Mouse (Mus musculus) embryonic facial prominence, embryonic 11.5 days (tissue): Measurements from ENCODE around the gene Vps72. TPM values are rescaled to one million over a fixed set of nuclear protein-coding genes. Genes with fewer than 3 reads are reported as not detected.
A peak's percentile ranks its signal among the peaks of the same experiment; 100 is the strongest.

ENCODE experiments used
- ATAC-seq: fragments of 200-750 bp; cut with Nextera tagmentation; replicated peaks from 2 replicates; pipeline ENCODE4 v1.8.0; 2017; ENCODE audit warnings: low read depth; ENCODE audit not compliant: insufficient number of reproducible peaks, low FRiP score, low TSS enrichment
- DNase-seq: peaks from one replicate; pipeline ENCODE4 v3.0.0-alpha.2; 2015; ENCODE audit warnings: low spot score
- H3K27ac ChIP-seq: fragments of 300-500 bp; sonication (generic); replicated peaks from 2 replicates; pipeline ENCODE4 v1.5.1; 2014; ENCODE audit warnings: mild to moderate bottlenecking, low read depth, low read length, control low read depth
- H3K27me3 ChIP-seq: fragments of 300-500 bp; sonication (generic); 2 replicates; pipeline ENCODE4 v1.6.1; 2014; ENCODE audit warnings: mild to moderate bottlenecking, low read length, moderate library complexity, mixed read lengths; ENCODE audit not compliant: control insufficient read depth, insufficient read depth
- H3K36me3 ChIP-seq: fragments of 300-500 bp; sonication (generic); replicated peaks from 2 replicates; pipeline ENCODE4 v1.6.1; 2014; ENCODE audit warnings: low read depth, mild to moderate bottlenecking, low read length, moderate library complexity, mixed read lengths; ENCODE audit not compliant: control insufficient read depth, insufficient read depth
- H3K4me1 ChIP-seq: fragments of 300-500 bp; sonication (generic); 2 replicates; pipeline ENCODE4 v1.6.1; 2014; ENCODE audit warnings: low read length, mixed read lengths; ENCODE audit not compliant: control insufficient read depth, insufficient read depth
- H3K4me2 ChIP-seq: fragments of 300-500 bp; sonication (generic); 2 replicates; pipeline ENCODE4 v1.6.1; 2014; ENCODE audit warnings: low read depth, mild to moderate bottlenecking, control low read depth, low read length, moderate library complexity
- H3K4me3 ChIP-seq: fragments of 300-500 bp; sonication (generic); 2 replicates; pipeline ENCODE4 v1.5.1; 2014; ENCODE audit warnings: low read depth, low read length, control low read depth
- H3K9ac ChIP-seq: fragments of 300-500 bp; sonication (generic); replicated peaks from 2 replicates; pipeline ENCODE4 v1.6.1; 2014; ENCODE audit warnings: mild to moderate bottlenecking, control low read depth, low read length
- H3K9me3 ChIP-seq: fragments of 300-500 bp; sonication (generic); replicated peaks from 2 replicates; pipeline ENCODE4 v1.6.1; 2016; ENCODE audit warnings: mild to moderate bottlenecking, low read length, inconsistent platforms, mixed read lengths; ENCODE audit not compliant: control insufficient read depth
- WGBS: fragments of 180-500 bp; shearing (Covaris S2); extraction: QIAGEN DNeasy Blood & Tissue Kit; methylation state at CpG from one replicate; pipeline ENCODE4 v1.1.7; 2014; 5-methylcytosine and 5-hydroxymethylcytosine counted together
- polyA plus RNA-seq: library from polyadenylated mRNA; unstranded; fragments of >200 nt; fragmentation: Nextera tagmentation; extraction: Ambion mirVana; gene quantifications from 2 replicates; pipeline ENCODE4 v1.2.1, GENCODE M21; 2014

The Vps72 gene
- polyA plus RNA-seq, 1 experiment from 2014 or later, result 229 TPM

DNA sequence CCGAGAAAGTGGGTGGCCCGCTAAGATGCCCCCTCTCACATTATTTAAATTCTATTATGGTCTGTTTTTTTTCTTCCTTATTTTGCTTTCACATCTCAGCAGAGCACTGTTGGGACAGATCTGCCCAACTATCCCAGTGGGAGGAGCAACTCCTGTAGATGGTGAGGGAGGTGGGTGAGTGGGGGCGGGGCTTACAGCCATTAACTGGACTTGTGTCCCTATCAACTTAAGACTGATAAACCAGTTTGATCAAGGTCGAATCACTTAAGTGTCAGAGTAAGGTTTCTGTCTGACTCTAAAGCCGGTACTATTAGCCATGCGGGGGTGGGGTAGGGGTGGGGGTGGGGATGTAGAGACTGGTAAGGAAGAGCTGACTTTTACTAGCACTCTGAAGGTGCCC, 24.2 kb downstream of the Vps72 start:
- Histone ChIP-seq H3K36me3 (no peaks in the 10 kb centered on the region), H3K4me3 (peak overlapping the region; percentile 17), H3K4me2 (peak overlapping the region; percentile 39), H3K4me1 (peaks cover 3% of the 10 kb centered on the region; the same call in 1 of the 2 replicates), H3K9me3 (no peaks in the 10 kb centered on the region), H3K27ac (no peak overlapping the region), H3K9ac (0 out of 2 replicates have a peak overlapping the region, but pooled peaks have one; percentile 9), H3K27me3 (no peaks in the 10 kb centered on the region)
- DNase-seq (no peak), ATAC-seq (no peak)
- 38% methylated on average over 6 of the region's 6 CpGs for WGBS

DNA sequence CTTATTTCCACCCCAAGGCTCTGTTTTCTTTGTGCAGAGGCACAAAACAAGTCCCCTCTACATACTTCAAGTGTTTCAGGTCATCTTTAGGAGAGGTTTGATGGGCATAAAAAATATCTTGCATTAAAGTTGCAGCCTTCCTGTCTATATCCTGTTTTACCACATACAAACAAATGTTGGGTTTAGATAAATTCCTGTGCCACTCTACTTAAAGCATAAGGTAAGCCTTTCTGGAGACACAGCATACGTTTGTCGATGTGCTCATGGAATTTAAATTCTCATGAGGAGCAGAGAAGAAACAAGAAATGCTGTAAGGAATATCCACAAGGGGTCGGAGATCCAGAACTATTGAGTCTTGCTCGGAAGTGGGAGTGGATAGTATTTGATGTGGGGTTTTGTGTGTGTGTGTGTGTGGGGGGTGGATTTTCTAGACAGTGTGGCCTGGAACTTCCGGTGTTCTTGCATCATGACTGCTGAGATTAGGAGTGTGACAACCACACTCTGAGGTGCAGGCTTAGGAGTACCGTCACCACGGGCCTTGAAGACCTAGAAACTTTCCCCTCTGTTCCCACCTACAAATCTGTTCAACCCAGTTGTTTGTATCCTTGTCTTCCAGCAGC, 24.7 kb downstream of the Vps72 start:
- no peaks in the 10 kb centered on the region for H3K27me3 ChIP-seq
- H3K9ac ChIP-seq, result no peak overlapping the region
- no peaks in the 10 kb centered on the region for H3K9me3 ChIP-seq
- no peak overlapping the region for H3K4me3 ChIP-seq
- H3K4me2 ChIP-seq, result 0 out of 2 replicates have a peak overlapping the region, but pooled peaks have one; percentile 39
- ATAC-seq, result no peak
- no peak overlapping the region for H3K27ac ChIP-seq
- peaks cover 3% of the 10 kb centered on the region; the same call in 1 of the 2 replicates for H3K4me1 ChIP-seq
- no peaks in the 10 kb centered on the region; the same call in 1 of the 2 replicates for H3K36me3 ChIP-seq
- WGBS, result 90% methylated on average over 7 of the region's 7 CpGs
- no peak for DNase-seq

DNA sequence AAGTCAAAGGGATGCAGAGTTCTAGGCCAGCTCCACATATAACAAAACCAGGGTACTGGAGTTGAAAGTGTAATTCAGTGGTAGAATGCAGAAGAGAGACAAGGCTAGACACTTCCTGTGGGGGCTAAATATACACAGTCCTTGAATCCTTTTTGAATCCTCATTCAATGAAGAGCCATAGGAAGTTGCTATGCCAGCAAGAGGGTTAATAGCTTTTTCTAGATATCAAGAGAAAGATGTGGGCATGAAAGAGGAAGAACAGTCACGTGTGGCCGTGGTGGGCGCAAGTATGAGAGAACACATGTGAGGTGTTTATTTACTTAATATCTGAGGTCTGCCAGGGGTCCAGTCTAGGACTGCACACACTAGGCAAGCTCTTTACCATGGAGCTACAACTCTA, 25.5 kb downstream of the Vps72 start:
- H3K4me1 ChIP-seq, result peaks cover 3% of the 10 kb centered on the region; the same call in 1 of the 2 replicates
- H3K27ac ChIP-seq, result no peak overlapping the region
- H3K27me3 ChIP-seq, result no peaks in the 10 kb centered on the region
- ATAC-seq, result no peak
- H3K4me3 ChIP-seq, result no peak overlapping the region
- no peaks in the 10 kb centered on the region for H3K9me3 ChIP-seq
- 92% methylated on average over 3 of the region's 3 CpGs for WGBS
- H3K36me3 ChIP-seq, result no peaks in the 10 kb centered on the region; the same call in 1 of the 2 replicates
- no peak for DNase-seq
- no peak overlapping the region; the same call in 1 of the 2 replicates for H3K4me2 ChIP-seq
- no peak overlapping the region for H3K9ac ChIP-seq

DNA sequence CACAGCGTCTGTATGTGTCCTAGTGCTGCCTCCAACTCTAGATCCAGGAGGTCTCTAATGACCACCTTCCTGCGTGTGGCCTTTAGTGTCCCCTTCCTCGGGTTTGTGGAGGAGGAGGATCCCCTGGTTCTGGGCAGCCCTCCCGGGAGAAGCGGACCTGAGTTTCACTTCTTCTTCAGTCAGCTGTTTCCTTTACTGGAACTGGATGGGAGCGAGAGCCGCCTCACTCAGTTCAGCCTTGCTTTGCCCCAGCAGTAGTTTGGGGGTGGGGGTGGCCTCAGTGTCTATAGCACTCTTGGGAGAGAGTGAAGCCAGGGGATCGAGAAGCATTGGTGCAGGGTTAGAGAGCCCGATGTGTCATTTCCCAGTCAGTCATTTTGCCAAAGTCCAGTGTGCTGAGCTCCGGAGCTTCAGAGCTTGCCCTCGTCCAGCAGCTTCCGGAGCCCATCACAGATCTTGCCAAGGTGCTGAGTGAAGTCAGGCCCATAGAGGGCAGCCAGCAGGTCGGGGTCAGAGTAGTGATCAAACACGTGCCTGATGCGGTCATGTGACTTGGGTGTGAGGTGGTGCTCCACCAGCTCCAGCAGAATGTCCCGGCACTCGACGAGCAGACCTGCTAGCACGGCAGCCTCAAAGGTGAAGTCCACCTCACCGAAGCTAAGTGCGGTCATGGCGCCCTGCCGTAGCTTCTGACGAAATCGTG, 28.9 kb downstream of the Vps72 start:
- Histone ChIP-seq H3K9ac (no peak overlapping the region), H3K9me3 (no peaks in the 10 kb centered on the region), H3K27me3 (no peaks in the 10 kb centered on the region), H3K4me1 (peaks cover 3% of the 10 kb centered on the region; the same call in 1 of the 2 replicates), H3K36me3 (no peaks in the 10 kb centered on the region; the same call in 1 of the 2 replicates), H3K4me3 (no peak overlapping the region), H3K4me2 (no peak overlapping the region; the same call in 1 of the 2 replicates), H3K27ac (no peak overlapping the region)
- 74% methylated on average over 25 of the region's 25 CpGs for WGBS
- ATAC-seq (no peak), DNase-seq (no peak)

- Histone ChIP-seq H3K4me2 (no peak overlapping the region; the same call in 1 of the 2 replicates), H3K36me3 (no peaks in the 10 kb centered on the region; the same call in 1 of the 2 replicates), H3K9me3 (no peaks in the 10 kb centered on the region), H3K27ac (no peak overlapping the region), H3K9ac (no peak overlapping the region), H3K4me1 (no peaks in the 10 kb centered on the region; the same call in 1 of the 2 replicates), H3K27me3 (no peaks in the 10 kb centered on the region), H3K4me3 (no peak overlapping the region)
- WGBS, result 59% methylated on average over 18 of the region's 18 CpGs
- DNase-seq (no peak), ATAC-seq (no peak)
These were observed 29.4 kb downstream of the Vps72 start for GRCm38 (mm10) chr3:95140289-95140595.

- WGBS, result 96% methylated on average over 6 of the region's 6 CpGs
- H3K4me2 ChIP-seq, result no peak overlapping the region
- no peaks in the 10 kb centered on the region for H3K9me3 ChIP-seq
- no peaks in the 10 kb centered on the region; the same call in 1 of the 2 replicates for H3K36me3 ChIP-seq
- DNase-seq (no peak), ATAC-seq (no peak)
- no peak overlapping the region for H3K27ac ChIP-seq
- no peak overlapping the region for H3K9ac ChIP-seq
- no peaks in the 10 kb centered on the region for H3K27me3 ChIP-seq
- no peaks in the 10 kb centered on the region for H3K4me1 ChIP-seq
- no peak overlapping the region for H3K4me3 ChIP-seq
These were observed 30.0 kb downstream of the Vps72 start for GRCm38 (mm10) chr3:95140795-95141194.

DNA sequence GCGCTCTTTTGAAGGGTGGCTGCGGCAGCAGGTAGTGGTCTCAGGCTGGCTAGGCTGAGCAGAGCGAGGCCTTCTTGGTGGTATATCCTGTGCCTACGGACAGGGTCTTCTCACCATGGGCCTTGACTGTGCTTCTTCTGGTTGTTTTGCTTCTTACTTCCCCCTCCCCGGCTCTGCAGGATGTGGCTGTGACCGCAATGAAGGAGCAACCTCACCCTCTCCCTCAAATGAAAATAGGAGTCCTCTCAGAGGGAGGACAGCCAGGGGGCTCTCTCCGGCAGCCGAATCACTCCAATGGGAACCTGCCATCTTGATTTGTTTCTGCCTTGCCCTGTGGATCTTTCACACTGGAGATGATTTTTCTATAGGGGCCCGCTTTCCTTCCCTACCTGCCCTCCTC, 30.7 kb downstream of the Vps72 start:
- Histone ChIP-seq H3K36me3 (no peaks in the 10 kb centered on the region; the same call in 1 of the 2 replicates), H3K27me3 (no peaks in the 10 kb centered on the region), H3K4me2 (no peak overlapping the region), H3K27ac (no peak overlapping the region), H3K4me3 (no peak overlapping the region), H3K9ac (no peak overlapping the region), H3K9me3 (no peaks in the 10 kb centered on the region), H3K4me1 (no peaks in the 10 kb centered on the region)
- WGBS, result 91% methylated on average over 9 of the region's 9 CpGs
- ATAC-seq, result no peak
- DNase-seq, result no peak

DNA sequence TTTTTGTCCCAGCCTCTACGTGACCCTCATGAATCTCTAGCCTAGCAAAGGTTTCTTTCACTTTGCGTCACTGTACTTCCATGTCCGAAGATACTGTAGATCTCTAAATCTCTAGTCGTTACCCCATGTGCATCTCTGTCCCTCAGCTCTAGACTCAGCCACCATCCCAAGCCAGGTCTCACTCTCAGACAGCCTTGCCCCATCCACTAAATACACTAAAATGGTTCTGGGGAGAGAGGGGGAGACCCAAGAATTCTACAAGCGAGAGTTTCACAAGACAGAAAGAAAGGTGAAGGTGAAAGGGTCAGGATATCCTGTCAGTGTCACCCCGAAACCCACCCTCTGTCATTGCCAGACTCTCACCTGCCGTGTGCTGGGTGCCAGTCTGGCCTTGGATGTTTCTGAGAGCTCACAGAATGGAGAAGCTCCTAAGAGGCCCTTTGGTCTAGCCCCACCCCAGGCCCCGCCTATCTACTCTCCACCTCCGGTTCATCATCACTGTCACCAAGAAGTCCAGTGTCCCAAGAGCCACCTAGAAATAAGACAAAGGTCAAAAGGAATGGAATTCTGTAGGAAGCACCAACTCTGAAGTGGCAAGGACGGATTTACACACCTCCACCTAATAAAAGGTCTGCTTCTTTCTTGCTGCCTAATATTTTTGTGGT, 31.3 kb downstream of the Vps72 start, which contains the start of gene Tnfaip8l2:
TSS of gene Tnfaip8l2 (minus strand) at position 409 of the 665 bp plus-strand sequence.
- no peak for DNase-seq
- Histone ChIP-seq H3K4me1 (no peaks in the 10 kb centered on the region), H3K36me3 (no peaks in the 10 kb centered on the region; the same call in 1 of the 2 replicates), H3K9ac (no peak within 1 kb of the TSS), H3K9me3 (no peaks in the 10 kb centered on the region), H3K27me3 (no peaks in the 10 kb centered on the region), H3K4me2 (no peak within 1 kb of the TSS), H3K27ac (no peak within 1 kb of the TSS), H3K4me3 (no peak within 1 kb of the TSS)
- ATAC-seq, result no peak
- 86% methylated on average over 10 of the region's 10 CpGs for WGBS
